Mouse (Mus musculus): ENCODE measurements around the gene Sec31b. TPM values are rescaled to one million over a fixed set of nuclear protein-coding genes. Genes with fewer than 3 reads are reported as not detected.

Sec31b gene
- polyA plus RNA-seq, 1 experiment: 1.3 TPM

DNA sequence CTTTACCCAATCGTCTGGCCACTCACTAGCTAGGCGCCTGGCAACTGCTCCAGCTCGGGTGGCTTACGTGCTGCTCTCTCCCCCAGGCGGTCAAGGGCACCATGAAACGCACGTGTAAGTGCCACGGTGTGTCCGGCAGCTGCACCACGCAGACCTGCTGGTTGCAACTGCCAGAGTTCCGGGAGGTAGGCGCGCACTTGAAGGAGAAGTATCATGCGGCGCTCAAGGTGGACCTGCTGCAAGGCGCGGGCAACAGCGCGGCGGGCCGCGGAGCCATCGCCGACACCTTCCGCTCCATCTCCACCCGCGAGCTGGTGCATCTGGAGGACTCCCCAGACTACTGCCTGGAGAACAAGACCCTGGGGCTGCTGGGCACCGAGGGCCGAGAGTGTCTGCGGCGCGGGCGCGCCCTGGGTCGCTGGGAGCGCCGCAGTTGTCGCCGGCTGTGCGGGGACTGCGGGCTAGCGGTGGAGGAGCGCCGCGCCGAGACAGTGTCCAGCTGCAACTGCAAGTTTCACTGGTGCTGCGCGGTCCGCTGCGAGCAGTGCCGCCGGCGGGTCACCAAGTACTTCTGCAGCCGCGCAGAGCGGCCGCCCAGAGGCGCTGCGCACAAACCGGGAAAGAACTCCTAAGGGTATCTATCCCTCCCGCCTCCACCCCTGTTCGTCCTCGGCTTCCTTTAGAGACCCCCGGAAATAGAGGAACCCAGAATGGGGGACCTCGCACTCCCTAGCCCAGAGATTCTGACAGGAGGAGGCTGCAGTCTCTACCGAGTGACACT is 34.0 kb downstream of the Sec31b start:
- TF ChIP-seq CTCF (IDR thresholded peaks at IDR 0.05; ENCODE audit: control insufficient read depth, insufficient read depth, low read length): no peak
- TF ChIP-seq POLR2A (IDR thresholded peaks at IDR 0.05; ENCODE audit: borderline replicate concordance, control insufficient read depth, low read depth, low read length): no peak
- Histone ChIP-seq H3K27ac (ENCODE audit: control insufficient read depth, insufficient read depth, low read depth, low read length, poor library complexity) (no peak overlapping the region), H3K4me1 (ENCODE audit: control insufficient read depth, insufficient read depth, low read length) (no peaks in the 10 kb centered on the region), H3K4me3 (replicated peaks; ENCODE audit: control insufficient read depth, low read depth, low read length) (no peak overlapping the region)
- WGBS: 2% methylated on average over 66 of the region's 66 CpGs

DNA sequence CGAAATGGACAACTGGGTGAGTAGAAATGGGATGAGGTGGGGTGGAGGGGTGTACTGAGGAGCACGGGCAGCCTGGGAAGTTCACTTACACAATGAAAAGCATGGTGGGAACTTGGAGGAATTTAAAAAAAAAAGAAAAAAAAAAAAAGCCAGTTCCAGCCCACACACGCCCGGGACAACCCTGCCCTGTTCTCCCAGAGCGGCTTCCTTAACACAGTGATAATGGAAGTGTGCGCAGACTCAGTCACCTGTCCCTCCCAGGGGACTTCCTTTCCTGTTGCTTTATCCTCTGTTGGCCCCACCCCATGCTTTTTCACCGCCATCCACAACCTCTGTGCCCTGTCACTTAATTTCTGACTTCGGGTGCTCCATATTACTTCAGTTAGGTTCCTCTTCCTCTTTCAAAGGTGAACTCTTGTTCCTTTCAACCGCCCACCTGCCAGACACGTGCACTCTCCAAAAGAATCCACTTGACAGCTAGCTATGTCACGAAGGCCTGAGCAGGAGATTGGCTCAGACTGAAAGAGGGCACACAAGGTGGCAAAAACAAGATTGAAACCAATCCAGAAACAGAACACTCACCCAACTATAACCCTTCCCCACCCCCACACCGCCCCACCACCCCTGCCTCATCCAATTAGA is 35.0 kb downstream of the Sec31b start:
- H3K4me1 ChIP-seq (ENCODE audit: control insufficient read depth, insufficient read depth, low read length): no peaks in the 10 kb centered on the region
- H3K4me3 ChIP-seq (replicated peaks; ENCODE audit: control insufficient read depth, low read depth, low read length): no peak overlapping the region
- TF ChIP-seq POLR2A (IDR thresholded peaks at IDR 0.05; ENCODE audit: borderline replicate concordance, control insufficient read depth, low read depth, low read length) (no peak), CTCF (IDR thresholded peaks at IDR 0.05; ENCODE audit: control insufficient read depth, insufficient read depth, low read length) (no peak)
- 5% methylated on average over 12 of the region's 12 CpGs for WGBS
- H3K27ac ChIP-seq (ENCODE audit: control insufficient read depth, insufficient read depth, low read depth, low read length, poor library complexity): no peak overlapping the region

DNA sequence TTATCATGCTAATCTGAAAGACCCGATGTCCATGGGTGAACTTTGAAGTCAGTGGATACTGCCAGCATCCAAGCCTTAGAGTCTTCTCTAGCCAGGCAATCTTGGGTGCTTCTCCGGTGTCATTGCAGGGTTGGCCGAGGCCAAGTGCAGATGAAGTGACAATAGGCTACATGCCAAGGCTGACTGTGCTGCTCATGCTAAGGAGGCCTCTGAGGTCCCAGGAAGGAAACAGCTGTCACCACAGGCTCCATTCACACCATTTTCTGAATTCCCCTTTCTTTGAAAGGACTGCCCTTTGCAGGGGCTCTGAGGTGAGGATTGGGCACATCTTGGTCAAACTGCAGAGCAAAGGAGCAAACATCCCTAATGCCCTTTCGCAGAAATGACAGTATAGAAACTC is 42.9 kb downstream of the Sec31b start:
- WGBS: 43% methylated on average over 4 of the region's 4 CpGs
- H3K4me3 ChIP-seq (replicated peaks; ENCODE audit: control insufficient read depth, low read depth, low read length): no peak overlapping the region
- TF ChIP-seq POLR2A (IDR thresholded peaks at IDR 0.05; ENCODE audit: borderline replicate concordance, control insufficient read depth, low read depth, low read length): no peak
- no peaks in the 10 kb centered on the region for H3K4me1 ChIP-seq (ENCODE audit: control insufficient read depth, insufficient read depth, low read length)
- no peak overlapping the region for H3K27ac ChIP-seq (ENCODE audit: control insufficient read depth, insufficient read depth, low read depth, low read length, poor library complexity)

DNA sequence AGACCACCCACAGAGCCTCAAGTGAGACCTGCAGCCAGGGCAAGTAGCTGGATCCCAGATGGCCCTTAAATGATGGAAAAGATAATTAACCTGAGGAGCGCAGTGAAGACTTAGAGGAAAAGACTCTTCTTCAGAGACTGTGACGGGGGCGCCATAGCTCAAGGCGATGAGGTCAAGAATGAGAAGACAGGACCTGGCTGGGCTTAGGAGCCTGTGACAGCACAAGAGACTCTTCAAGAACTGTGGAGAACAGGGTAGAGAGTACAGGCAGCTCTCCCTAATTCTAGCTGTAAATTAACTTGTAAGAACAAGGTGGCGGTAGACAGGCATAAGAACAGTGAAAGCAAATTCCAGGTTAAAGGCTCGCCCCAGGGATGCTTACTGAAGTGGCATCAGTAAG is 43.7 kb downstream of the Sec31b start:
- Histone ChIP-seq H3K4me1 (ENCODE audit: control insufficient read depth, insufficient read depth, low read length) (no peaks in the 10 kb centered on the region), H3K27ac (ENCODE audit: control insufficient read depth, insufficient read depth, low read depth, low read length, poor library complexity) (no peak overlapping the region), H3K4me3 (replicated peaks; ENCODE audit: control insufficient read depth, low read depth, low read length) (no peak overlapping the region)
- WGBS: 82% methylated on average over 6 of the region's 6 CpGs
- TF ChIP-seq CTCF (IDR thresholded peaks at IDR 0.05; ENCODE audit: control insufficient read depth, insufficient read depth, low read length) (no peak), POLR2A (IDR thresholded peaks at IDR 0.05; ENCODE audit: borderline replicate concordance, control insufficient read depth, low read depth, low read length) (no peak)

DNA sequence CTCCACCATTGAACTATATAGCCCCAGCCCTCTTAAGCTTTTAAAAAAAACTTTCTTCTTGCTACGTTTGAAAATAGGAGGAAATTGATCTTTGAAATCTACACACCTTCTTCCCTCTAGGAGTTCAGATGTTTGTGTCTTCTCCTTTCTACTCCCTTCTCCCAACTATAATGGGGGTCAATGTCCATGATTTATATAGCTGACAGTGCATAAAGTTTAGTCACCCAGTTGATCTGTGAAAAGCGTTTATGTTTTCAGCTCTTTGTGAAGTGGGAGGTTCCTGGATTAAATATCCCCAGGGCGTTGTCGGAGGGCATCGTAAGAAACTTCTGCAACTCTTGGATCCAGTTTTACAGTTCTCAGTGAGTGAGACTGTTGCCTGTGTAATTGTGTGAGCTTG is 45.4 kb downstream of the Sec31b start:
- 69% methylated on average over 5 of the region's 5 CpGs for WGBS
- no peaks in the 10 kb centered on the region for H3K4me1 ChIP-seq (ENCODE audit: control insufficient read depth, insufficient read depth, low read length)
- no peak overlapping the region for H3K4me3 ChIP-seq (replicated peaks; ENCODE audit: control insufficient read depth, low read depth, low read length)
- no peak overlapping the region for H3K27ac ChIP-seq (ENCODE audit: control insufficient read depth, insufficient read depth, low read depth, low read length, poor library complexity)
- no peak for TF ChIP-seq POLR2A (IDR thresholded peaks at IDR 0.05; ENCODE audit: borderline replicate concordance, control insufficient read depth, low read depth, low read length)
- no peak for TF ChIP-seq CTCF (IDR thresholded peaks at IDR 0.05; ENCODE audit: control insufficient read depth, insufficient read depth, low read length)

DNA sequence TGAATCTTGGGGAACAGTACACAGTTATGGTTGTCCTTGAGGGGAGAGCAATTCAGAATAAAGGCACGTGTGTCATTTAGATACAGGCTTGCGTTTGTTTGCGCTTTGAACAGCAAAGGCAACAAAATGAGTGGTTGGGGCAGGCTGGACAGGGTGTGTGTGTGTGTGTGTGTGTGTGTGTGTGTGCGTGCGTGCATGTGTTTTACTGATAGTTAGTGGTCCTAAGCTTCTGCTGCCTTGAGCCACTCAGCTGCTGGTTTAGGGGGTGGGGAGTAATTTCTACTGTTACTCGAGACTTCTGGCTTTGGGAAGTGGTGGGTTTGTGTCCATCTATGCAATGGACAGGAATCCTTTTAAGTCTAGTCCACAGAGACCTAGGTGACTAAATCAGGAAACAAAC is 46.7 kb downstream of the Sec31b start:
- TF ChIP-seq CTCF (IDR thresholded peaks at IDR 0.05; ENCODE audit: control insufficient read depth, insufficient read depth, low read length) (no peak), POLR2A (IDR thresholded peaks at IDR 0.05; ENCODE audit: borderline replicate concordance, control insufficient read depth, low read depth, low read length) (no peak)
- WGBS: 58% methylated on average over 6 of the region's 6 CpGs

DNA sequence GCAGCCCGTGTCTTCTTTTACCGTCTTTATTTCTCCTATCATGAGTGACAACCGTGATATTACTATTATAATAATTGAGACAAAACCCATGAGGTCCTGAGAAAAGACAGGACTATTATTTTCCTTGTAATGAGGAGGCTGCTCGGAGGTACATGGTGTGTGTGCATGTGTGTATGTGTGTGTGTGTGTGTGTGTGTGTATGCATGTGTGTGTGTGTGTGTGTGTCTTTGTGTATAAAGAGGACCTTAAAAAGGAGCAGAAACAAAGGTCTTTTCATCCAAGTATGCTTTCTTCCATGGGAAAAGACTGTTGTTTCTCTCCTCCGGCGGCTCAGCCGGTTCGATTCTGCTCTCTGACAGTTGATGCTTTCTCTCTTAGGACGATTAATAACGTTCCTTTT is 48.7 kb downstream of the Sec31b start:
- WGBS: 66% methylated on average over 10 of the region's 10 CpGs
- TF ChIP-seq CTCF (IDR thresholded peaks at IDR 0.05; ENCODE audit: control insufficient read depth, insufficient read depth, low read length) (no peak), POLR2A (IDR thresholded peaks at IDR 0.05; ENCODE audit: borderline replicate concordance, control insufficient read depth, low read depth, low read length) (no peak)
- no peak overlapping the region for H3K27ac ChIP-seq (ENCODE audit: control insufficient read depth, insufficient read depth, low read depth, low read length, poor library complexity)
- H3K4me1 ChIP-seq (ENCODE audit: control insufficient read depth, insufficient read depth, low read length): no peaks in the 10 kb centered on the region
- H3K4me3 ChIP-seq (replicated peaks; ENCODE audit: control insufficient read depth, low read depth, low read length): no peak overlapping the region

More for the DNA sequence above, 46.7 kb downstream of the Sec31b start:
- Histone ChIP-seq H3K4me1 (ENCODE audit: control insufficient read depth, insufficient read depth, low read length) (no peaks in the 10 kb centered on the region), H3K4me3 (replicated peaks; ENCODE audit: control insufficient read depth, low read depth, low read length) (no peak overlapping the region), H3K27ac (ENCODE audit: control insufficient read depth, insufficient read depth, low read depth, low read length, poor library complexity) (no peak overlapping the region)

DNA sequence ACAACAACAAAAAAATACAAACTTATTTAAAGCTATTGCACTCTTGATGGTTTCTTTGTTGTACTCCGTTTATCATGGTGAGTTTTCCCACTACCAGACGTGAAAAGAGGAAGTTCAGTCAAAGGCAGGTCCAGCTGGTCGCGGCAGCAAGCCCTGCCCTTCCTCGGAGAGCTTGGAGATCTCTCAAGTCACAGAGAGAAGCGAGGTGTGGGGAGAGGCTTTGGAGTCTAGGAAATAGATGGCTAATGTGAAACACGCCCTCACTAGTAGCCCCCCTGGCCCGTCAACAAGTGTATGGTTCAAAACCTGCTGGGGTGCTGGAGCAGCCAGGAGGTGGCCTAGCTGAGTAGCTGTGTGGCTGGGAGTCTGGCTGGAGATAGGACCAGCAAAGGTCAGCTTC is 49.2 kb downstream of the Sec31b start:
- H3K4me1 ChIP-seq (ENCODE audit: control insufficient read depth, insufficient read depth, low read length): no peaks in the 10 kb centered on the region
- WGBS: under 1% methylated on average over 8 of the region's 8 CpGs
- TF ChIP-seq CTCF (IDR thresholded peaks at IDR 0.05; ENCODE audit: control insufficient read depth, insufficient read depth, low read length) (no peak), POLR2A (IDR thresholded peaks at IDR 0.05; ENCODE audit: borderline replicate concordance, control insufficient read depth, low read depth, low read length) (no peak)
- no peak overlapping the region for H3K27ac ChIP-seq (ENCODE audit: control insufficient read depth, insufficient read depth, low read depth, low read length, poor library complexity)
- H3K4me3 ChIP-seq (replicated peaks; ENCODE audit: control insufficient read depth, low read depth, low read length): no peak overlapping the region
